Mouse (Mus musculus): ENCODE measurements at regions not wholly inside any gene's neighbourhood (a gene's known extent, or its start where the extent isn't known, plus 50 kb on each side); places are given as distances from the start of the nearest gene placed in this dataset.

DNA sequence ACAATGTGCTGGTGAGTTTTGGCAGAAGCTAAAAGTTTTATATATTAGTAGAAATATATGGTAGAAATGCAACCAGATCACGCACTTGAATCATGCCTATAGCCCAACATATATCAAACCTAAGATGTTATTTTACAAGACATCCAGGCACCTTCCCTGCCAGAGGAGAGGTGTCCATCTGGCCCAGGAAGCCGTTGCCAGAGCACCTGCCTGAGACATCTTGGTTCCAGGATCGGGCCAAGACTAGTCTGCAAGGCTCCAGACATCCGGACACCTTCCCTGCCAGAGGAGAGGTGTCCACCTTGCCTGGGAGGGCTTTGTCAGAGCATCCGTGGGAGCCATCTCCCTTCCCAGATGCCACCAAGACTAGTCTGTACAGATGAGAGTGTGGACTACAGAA lies 388.5 kb downstream of the Gm11232 start:
- Histone ChIP-seq H3K9me3 (no peaks in the 10 kb centered on the region), H3K9ac (no peak overlapping the region), H3K27ac (replicated peaks) (no peak overlapping the region), H3K36me3 (no peaks in the 10 kb centered on the region), H3K4me1 (replicated peaks) (no peaks in the 10 kb centered on the region), H3K27me3 (no peaks in the 10 kb centered on the region), H3K4me2 (no peak overlapping the region), H3K4me3 (no peak overlapping the region)
- no peak for ATAC-seq (ENCODE audit: low FRiP score, low read depth)
- WGBS = 96% methylated on average over 5 of the region's 5 CpGs

DNA sequence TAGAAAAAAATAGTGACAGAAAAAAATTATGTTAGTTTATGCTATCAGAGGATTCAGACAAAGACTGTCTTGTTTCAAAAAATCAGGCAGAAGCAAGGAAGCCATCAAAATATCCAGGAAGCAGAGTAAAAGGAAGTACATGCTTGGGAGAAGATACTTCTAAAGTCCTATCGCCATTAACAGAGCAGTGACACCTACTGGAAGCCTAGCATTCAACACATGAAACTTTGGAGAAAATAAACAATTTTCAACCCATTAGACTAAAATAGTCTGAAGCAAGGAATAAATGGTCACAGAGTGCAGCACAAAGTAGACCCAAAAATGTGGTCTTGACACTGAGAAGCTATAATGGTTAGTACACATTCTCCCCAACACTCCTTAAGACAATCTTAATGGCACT lies 394.0 kb downstream of the Gm11232 start:
- Histone ChIP-seq H3K4me2 (no peak overlapping the region), H3K36me3 (no peaks in the 10 kb centered on the region), H3K9me3 (no peaks in the 10 kb centered on the region)

DNA sequence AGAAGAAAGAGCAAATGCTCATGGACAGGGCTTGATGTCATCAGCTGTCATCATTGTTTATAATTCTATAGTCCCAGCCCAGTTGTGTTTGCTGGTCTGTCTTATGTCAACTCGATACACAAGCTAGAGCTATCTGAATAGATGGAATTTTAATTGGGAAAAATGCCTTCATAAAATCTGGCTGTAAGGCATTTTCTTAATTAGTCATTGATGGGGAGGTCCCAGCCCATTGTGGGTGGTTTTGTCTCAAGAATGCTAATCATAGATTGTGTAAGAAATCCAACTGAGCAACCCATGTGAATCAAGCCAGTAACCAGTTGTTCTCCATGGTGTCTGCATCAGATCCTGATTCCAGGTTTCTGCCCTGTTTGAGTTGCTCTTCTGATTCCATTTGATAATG lies 400.1 kb downstream of the Gm11232 start:
- H3K4me2 ChIP-seq = no peak overlapping the region
- no peaks in the 10 kb centered on the region for H3K27me3 ChIP-seq
- no peak overlapping the region for H3K9ac ChIP-seq
- 76% methylated on average over 1 of the region's 1 CpGs for WGBS
- H3K36me3 ChIP-seq = no peaks in the 10 kb centered on the region
- no peak for ATAC-seq (ENCODE audit: low FRiP score, low read depth)
- no peaks in the 10 kb centered on the region for H3K9me3 ChIP-seq
- H3K27ac ChIP-seq (replicated peaks) = no peak overlapping the region
- no peak overlapping the region for H3K4me3 ChIP-seq
- no peaks in the 10 kb centered on the region for H3K4me1 ChIP-seq (replicated peaks)

More for the DNA sequence above, 394.0 kb downstream of the Gm11232 start:
- Histone ChIP-seq H3K4me3 (no peak overlapping the region), H3K4me1 (replicated peaks) (no peaks in the 10 kb centered on the region), H3K9ac (no peak overlapping the region), H3K27me3 (no peaks in the 10 kb centered on the region), H3K27ac (replicated peaks) (no peak overlapping the region)
- 83% methylated on average over 1 of the region's 1 CpGs for WGBS
- ATAC-seq (ENCODE audit: low FRiP score, low read depth) = no peak

DNA sequence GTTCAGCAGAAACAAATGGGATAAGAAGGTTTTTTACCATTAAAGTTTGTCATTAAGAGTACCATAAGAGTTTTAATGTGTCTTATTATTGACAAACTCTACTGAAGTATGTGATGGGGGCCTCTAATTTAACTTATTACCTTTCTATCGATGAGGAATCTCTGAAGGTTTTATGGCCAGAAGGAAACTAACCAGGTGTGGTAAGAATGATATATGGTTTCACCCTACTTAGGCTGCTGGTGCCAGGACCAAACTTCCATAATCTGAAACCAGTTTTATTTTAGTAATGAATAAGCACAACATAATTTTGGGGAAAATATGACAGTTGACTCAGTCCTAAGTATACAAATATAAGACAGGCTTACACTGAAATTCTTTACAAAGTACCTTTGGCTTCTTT lies 401.1 kb downstream of the Gm11232 start:
- H3K9me3 ChIP-seq = no peaks in the 10 kb centered on the region
- H3K4me1 ChIP-seq (replicated peaks) = no peaks in the 10 kb centered on the region
- H3K27ac ChIP-seq (replicated peaks) = no peak overlapping the region
- no peaks in the 10 kb centered on the region for H3K27me3 ChIP-seq
- H3K36me3 ChIP-seq = no peaks in the 10 kb centered on the region
- H3K4me2 ChIP-seq = no peak overlapping the region
- H3K9ac ChIP-seq = no peak overlapping the region
- H3K4me3 ChIP-seq = no peak overlapping the region
- ATAC-seq (ENCODE audit: low FRiP score, low read depth) = no peak
- 95% methylated on average over 1 of the region's 1 CpGs for WGBS

DNA sequence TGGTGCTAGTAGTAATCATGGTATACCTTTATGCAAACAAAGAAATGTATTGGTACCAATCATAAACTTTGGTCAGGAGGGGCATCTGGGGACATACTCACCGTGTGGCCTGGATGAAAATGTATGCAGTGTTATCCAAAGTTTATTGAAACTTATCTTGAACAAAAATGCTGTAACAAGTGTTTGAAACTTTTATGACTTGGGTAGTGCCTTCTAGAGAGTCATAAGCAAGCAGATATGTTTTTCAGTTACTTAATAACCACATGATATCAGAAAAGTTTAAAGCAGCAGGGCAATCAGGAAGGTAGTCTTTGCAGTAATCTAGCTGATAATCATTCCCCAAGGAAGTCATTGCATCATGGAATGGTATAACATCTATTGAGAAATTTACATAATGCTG lies 401.5 kb downstream of the Gm11232 start:
- Histone ChIP-seq H3K27me3 (no peaks in the 10 kb centered on the region), H3K36me3 (no peaks in the 10 kb centered on the region), H3K9me3 (no peaks in the 10 kb centered on the region), H3K4me2 (no peak overlapping the region), H3K4me1 (replicated peaks) (no peaks in the 10 kb centered on the region), H3K4me3 (no peak overlapping the region), H3K27ac (replicated peaks) (no peak overlapping the region), H3K9ac (no peak overlapping the region)
- 87% methylated on average over 1 of the region's 1 CpGs for WGBS
- no peak for ATAC-seq (ENCODE audit: low FRiP score, low read depth)

DNA sequence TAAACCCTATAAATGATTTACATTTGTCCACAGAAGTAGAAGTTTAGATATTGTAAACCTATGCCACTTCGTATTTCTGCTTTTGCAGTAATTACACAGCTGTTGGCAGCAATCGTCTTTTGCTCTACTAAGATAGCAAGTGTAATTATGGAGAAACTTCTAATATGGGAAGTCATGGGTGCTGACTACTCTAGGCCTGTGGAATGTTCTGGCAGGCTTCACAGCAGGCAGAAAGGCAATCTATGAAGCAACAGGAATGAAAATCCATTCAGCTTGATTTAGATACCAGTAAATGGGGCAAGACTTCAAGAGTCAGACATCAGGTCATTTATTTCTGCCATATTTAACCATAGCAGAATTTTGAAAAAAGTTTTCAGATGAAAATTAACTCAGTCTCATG lies 405.9 kb downstream of the Gm11232 start:
- H3K9me3 ChIP-seq = no peaks in the 10 kb centered on the region
- no peak overlapping the region for H3K27ac ChIP-seq (replicated peaks)
- H3K36me3 ChIP-seq = no peaks in the 10 kb centered on the region
- no peak for ATAC-seq (ENCODE audit: low FRiP score, low read depth)
- no peak overlapping the region for H3K4me2 ChIP-seq
- no peak overlapping the region for H3K4me3 ChIP-seq
- H3K27me3 ChIP-seq = no peaks in the 10 kb centered on the region
- no peaks in the 10 kb centered on the region for H3K4me1 ChIP-seq (replicated peaks)
- 85% methylated on average over 2 of the region's 2 CpGs for WGBS
- no peak overlapping the region for H3K9ac ChIP-seq

DNA sequence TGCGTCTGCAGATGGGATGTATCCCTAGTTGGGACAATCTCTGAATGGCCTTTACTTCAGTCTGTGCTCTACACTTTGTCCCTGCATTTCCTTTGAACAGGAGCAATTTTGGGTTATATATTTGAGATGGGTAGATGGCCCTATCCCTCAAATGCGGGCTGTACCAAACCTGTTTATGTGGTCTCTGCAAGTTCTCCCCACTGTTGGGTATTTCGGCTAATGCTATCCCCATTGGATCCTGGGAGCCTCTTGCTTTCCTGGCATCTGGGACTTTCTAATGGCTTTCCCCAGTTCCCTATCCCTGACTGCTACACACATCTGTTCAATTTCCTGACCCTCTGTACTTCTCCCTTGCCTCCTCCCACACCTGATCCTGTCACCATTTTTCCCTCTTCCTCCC lies 414.7 kb downstream of the Gm11232 start:
- WGBS = 95% methylated on average over 3 of the region's 3 CpGs
- H3K27ac ChIP-seq (replicated peaks) = no peak overlapping the region
- H3K9ac ChIP-seq = no peak overlapping the region
- H3K36me3 ChIP-seq = no peaks in the 10 kb centered on the region
- no peaks in the 10 kb centered on the region for H3K27me3 ChIP-seq
- H3K4me3 ChIP-seq = no peak overlapping the region
- H3K4me2 ChIP-seq = no peak overlapping the region
- H3K9me3 ChIP-seq = no peaks in the 10 kb centered on the region
- no peak for ATAC-seq (ENCODE audit: low FRiP score, low read depth)
- H3K4me1 ChIP-seq (replicated peaks) = no peaks in the 10 kb centered on the region

DNA sequence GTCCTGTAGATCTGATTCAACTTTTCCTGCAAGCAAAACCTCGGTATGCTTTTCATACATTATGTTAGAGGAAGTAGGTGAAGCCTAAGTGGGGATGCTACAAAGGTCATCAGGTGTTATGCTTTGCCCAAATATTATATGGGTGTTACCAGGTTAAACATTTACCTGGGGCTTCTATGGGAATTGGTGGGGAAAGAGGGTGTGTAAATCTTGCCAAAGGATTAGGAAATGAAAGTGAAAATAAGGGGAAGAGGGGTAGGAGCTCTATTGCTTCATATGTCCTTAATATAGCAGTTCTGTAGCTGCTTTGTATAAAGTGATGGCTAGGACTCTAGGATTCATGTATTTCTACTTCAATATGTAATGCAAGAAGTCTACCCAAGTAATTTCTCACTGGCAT lies 419.2 kb downstream of the Gm11232 start:
- Histone ChIP-seq H3K27ac (replicated peaks) (no peak overlapping the region), H3K9ac (no peak overlapping the region), H3K27me3 (no peaks in the 10 kb centered on the region), H3K4me1 (replicated peaks) (no peaks in the 10 kb centered on the region), H3K4me3 (no peak overlapping the region), H3K9me3 (no peaks in the 10 kb centered on the region), H3K4me2 (no peak overlapping the region), H3K36me3 (no peaks in the 10 kb centered on the region)
- no peak for ATAC-seq (ENCODE audit: low FRiP score, low read depth)
- WGBS = 91% methylated on average over 1 of the region's 1 CpGs

DNA sequence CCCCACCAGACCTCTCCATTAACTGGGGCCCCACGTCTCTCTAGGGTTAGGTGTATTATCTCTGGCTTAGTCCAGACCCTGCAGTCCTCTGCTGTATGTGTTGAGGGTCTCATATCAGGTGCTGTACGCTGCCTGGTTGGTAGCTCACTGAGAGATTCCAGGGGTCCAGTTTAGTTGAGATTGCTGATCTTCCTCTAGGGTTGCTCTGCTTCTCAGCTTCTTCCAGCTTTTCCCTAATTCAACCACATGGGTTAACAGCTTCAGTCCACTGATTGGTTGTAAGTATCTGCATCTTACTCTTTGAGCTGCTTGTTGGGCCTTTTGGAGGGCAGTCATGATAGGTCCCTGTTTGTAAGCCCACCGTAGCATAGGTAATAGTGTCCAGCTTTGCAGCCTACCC lies 425.1 kb downstream of the Gm11232 start:
- WGBS = 93% methylated on average over 3 of the region's 3 CpGs
- Histone ChIP-seq H3K9ac (no peak overlapping the region), H3K4me1 (replicated peaks) (no peaks in the 10 kb centered on the region), H3K27ac (replicated peaks) (no peak overlapping the region), H3K4me3 (no peak overlapping the region), H3K36me3 (no peaks in the 10 kb centered on the region), H3K4me2 (no peak overlapping the region), H3K27me3 (no peaks in the 10 kb centered on the region), H3K9me3 (no peaks in the 10 kb centered on the region)
- no peak for ATAC-seq (ENCODE audit: low FRiP score, low read depth)

DNA sequence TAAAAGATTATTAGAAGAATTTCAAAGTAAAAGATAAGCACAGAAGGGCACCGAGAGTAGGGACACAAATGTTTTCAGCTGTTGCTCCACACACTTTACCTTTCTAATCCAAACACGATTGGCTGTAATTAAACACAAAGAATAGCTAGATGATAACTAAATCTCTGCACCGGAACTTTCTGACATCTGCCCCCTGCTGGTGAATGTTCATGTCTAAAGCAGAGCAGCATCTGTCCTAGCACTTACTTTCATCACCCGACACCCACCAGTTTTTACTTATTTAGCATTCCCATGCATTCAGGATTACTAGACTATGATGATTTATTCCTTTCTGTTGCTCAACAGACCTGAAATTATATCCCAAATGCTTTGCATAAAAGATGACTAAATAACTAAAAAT lies 425.7 kb downstream of the Gm11232 start:
- no peak overlapping the region for H3K4me3 ChIP-seq
- H3K36me3 ChIP-seq = no peaks in the 10 kb centered on the region
- no peak overlapping the region for H3K9ac ChIP-seq
- no peak overlapping the region for H3K27ac ChIP-seq (replicated peaks)
- no peaks in the 10 kb centered on the region for H3K9me3 ChIP-seq
- H3K27me3 ChIP-seq = no peaks in the 10 kb centered on the region
- H3K4me1 ChIP-seq (replicated peaks) = no peaks in the 10 kb centered on the region
- no peak for ATAC-seq (ENCODE audit: low FRiP score, low read depth)
- WGBS = 81% methylated on average over 4 of the region's 4 CpGs
- H3K4me2 ChIP-seq = no peak overlapping the region

DNA sequence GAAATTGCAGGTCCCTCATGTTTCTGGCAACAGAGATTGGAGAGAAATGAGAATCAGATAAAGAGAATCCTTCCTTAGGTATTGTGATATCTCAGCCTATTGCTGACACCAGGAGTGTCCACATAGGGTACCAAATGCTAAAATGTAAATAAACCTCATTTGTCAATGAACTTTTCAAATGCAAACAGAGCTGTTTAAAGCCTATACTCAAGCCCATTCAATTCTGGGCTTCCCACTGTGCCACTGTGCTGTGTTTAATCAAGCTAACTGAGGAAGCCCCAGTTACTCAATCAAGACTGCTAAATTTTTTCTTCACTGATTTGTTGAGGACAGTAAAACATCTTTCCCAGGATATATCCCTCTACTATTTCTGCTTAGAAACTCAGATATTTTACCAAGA lies 441.2 kb downstream of the Gm11232 start:
- Histone ChIP-seq H3K4me2 (no peak overlapping the region), H3K4me1 (replicated peaks) (no peaks in the 10 kb centered on the region), H3K9me3 (no peaks in the 10 kb centered on the region), H3K9ac (no peak overlapping the region), H3K4me3 (no peak overlapping the region), H3K36me3 (no peaks in the 10 kb centered on the region), H3K27ac (replicated peaks) (no peak overlapping the region), H3K27me3 (no peaks in the 10 kb centered on the region)
- ATAC-seq (ENCODE audit: low FRiP score, low read depth) = no peak

DNA sequence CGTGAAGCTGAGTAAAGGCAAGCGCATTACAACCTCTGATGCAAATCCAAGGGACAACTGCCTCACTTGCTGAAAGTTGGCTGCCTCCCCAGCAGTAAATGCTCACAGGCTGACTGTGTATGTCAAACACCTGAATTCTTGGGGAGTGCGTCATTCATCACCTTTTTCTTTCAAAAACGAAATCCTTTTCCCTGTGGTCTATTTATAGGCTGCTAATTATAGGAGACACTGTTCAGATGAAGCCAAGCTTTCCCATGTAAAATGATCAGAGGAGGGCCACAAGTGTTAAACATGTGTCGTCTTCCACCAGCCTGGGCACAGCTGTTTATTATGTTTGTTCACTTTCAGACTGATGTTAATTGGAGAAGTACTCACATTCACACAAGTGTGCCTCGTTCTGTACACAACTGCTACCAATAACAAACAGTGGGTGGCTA lies 450.6 kb downstream of the Gm11232 start:
- Histone ChIP-seq H3K9ac (no peak overlapping the region), H3K36me3 (no peaks in the 10 kb centered on the region), H3K4me1 (replicated peaks) (no peaks in the 10 kb centered on the region), H3K27me3 (no peaks in the 10 kb centered on the region), H3K4me2 (no peak overlapping the region), H3K9me3 (no peaks in the 10 kb centered on the region), H3K4me3 (no peak overlapping the region), H3K27ac (replicated peaks) (no peak overlapping the region)
- 79% methylated on average over 6 of the region's 6 CpGs for WGBS
- no peak for ATAC-seq (ENCODE audit: low FRiP score, low read depth)

DNA sequence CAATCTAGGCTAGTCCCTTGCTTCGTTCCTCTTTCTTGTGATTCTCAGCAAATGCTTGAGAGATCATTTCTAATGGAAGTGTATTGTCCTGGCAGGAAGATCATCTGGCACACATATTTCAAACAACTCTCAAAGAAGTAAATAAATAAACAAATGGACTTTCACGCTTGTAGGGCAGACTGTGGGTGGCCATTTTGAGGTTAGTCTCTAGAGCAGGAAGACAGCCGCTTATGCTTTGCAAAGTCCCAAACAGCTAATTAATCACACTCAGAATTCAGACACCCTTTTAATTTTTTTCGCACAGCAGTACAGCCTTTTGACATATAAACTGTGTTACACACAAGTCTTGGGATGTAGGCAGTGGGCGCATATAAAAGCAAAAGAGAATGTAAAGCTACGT lies 451.1 kb downstream of the Gm11232 start:
- Histone ChIP-seq H3K4me1 (replicated peaks) (no peaks in the 10 kb centered on the region), H3K4me3 (no peak overlapping the region), H3K27me3 (no peaks in the 10 kb centered on the region), H3K9me3 (no peaks in the 10 kb centered on the region), H3K36me3 (no peaks in the 10 kb centered on the region), H3K4me2 (no peak overlapping the region), H3K9ac (no peak overlapping the region), H3K27ac (replicated peaks) (no peak overlapping the region)
- WGBS = 83% methylated on average over 6 of the region's 6 CpGs
- no peak for ATAC-seq (ENCODE audit: low FRiP score, low read depth)

Measured in hindbrain, embryonic 15.5 days (tissue).